Mouse (Mus musculus): ENCODE measurements around the gene Uba3.

The Uba3 gene

GRCm38 (mm10) chr6:97205439-97205885, at the start of gene Uba3:
Gene Uba3 (minus strand): TSS chr6:97205647.
- peak; percentile 99 to 100 for DNase-seq (ENCODE audit: inconsistent age in 2 of 2, low spot score in 1 of 2)

- DNase-seq (ENCODE audit: inconsistent age in 2 of 2, low spot score in 1 of 2) = no peak
Observed at GRCm38 (mm10) chr6:97252711-97253221, 47.3 kb upstream of the Uba3 start, which contains the start of gene Lmod3. Gene Lmod3 (minus strand): TSS chr6:97252759.

DNA sequence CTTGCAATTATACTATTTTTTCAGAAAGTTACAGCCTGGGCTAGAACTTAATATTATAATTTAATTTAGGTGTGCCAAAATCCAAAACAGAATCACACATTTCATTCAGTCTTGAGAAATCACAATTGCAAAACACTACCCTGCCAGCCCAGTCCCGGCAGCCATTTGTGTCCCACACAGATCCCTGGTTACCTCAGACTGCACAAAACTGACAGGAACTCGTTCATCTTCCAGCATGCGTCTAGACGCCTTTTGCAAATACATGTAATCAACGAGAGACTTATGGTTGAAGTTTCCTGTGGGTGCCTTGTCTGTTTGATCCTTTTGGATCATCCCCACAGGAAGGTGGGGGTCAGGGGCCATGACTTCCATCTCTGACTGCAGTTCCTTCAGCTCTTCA, 46.6 kb upstream of the Uba3 start:
- DNase-seq (ENCODE audit: inconsistent age in 2 of 2, low spot score in 1 of 2) = peak in 1 of 2 experiments; percentile 35

DNA sequence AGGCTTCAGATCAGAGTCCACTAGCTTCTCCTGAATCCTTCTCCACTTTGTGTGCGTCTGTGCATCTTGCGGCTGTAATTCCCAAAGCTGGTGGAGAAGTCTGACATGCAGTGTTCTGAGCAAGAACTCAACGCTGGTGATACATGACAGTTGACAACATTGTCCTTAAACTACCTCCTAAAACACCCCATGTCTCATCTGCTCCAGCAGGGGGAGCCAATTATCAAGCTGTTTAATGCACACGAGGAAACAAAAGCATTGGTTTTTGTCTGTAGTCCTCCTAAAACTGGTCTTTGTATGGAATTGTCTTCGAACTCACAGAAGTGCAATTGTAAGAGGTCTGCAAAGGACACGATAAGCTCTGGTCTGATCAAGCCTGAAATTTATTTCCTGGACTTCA, 45.5 kb upstream of the Uba3 start:
- DNase-seq (ENCODE audit: inconsistent age in 2 of 2, low spot score in 1 of 2) = peak; percentile 42 to 86

DNA sequence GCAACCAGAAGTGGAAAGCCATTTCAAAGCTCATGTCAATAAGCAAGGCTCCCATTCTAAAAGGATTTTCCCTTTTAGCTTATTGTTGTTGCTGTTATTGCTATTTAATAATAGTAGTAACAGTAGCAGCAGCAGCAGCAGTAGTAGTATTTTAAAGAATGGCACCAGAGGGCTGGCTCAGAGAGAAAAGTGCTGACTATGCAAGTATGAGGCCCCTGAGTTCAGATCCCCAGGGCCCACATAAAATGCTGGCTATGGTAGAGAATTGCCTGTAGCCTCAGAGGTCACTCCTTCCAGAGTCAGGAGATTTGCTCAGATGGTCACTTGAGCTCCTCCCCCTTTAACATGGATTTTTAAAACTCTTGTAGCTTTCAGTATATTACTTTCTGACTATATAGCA, 39.8 kb upstream of the Uba3 start:
- no peak for DNase-seq (ENCODE audit: inconsistent age in 2 of 2, low spot score in 1 of 2)

GRCm38 (mm10) chr6:97242522-97242921, 37.1 kb upstream of the Uba3 start:
- no peak for DNase-seq (ENCODE audit: inconsistent age in 2 of 2, low spot score in 1 of 2)

- no peak for DNase-seq (ENCODE audit: inconsistent age in 2 of 2, low spot score in 1 of 2)
Observed at GRCm38 (mm10) chr6:97240092-97240491, 34.6 kb upstream of the Uba3 start.

DNA sequence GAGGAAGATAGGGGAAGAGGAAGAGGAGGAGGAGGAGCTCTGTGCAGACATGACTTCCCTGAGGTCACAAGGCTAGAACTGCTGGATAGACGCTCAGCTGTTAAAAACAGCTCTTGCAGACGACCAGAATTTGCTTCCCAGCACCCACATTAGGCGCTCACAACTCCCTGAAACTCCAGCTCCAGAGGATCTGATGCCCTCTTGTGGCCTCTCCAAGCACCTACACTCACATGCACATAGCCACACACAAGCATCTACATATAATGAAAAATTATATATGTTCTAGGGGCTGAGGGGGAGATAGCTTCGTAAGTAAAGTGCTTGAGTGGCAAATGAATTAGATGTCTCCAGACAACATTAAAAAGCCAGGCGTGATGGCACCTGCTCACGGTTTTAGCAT, 33.9 kb upstream of the Uba3 start:
- DNase-seq (ENCODE audit: inconsistent age in 2 of 2, low spot score in 1 of 2) = no peak

DNA sequence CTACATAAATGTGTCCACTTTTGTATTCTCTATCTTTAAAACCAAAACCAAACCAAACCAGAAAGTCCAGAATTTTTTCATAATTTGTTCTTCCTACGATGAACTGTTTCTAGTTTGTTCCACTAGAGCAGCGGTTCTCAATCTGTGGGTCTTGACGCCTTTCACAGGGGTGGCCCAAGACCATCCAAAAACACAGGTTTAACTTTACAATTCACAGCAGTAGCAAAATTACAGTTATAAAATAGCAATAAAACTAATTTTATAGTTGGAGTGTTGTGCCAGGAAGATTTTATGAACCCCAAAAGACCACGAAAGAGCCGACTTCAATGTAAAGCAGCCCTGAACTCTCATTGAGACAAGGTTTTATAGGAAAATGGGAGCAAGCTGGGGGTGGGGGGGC, 30.6 kb upstream of the Uba3 start:
- no peak for DNase-seq (ENCODE audit: inconsistent age in 2 of 2, low spot score in 1 of 2)

GRCm38 (mm10) chr6:97234911-97235668, 29.6 kb upstream of the Uba3 start:
- DNase-seq (ENCODE audit: inconsistent age in 2 of 2, low spot score in 1 of 2) = no peak

GRCm38 (mm10) chr6:97227067-97227847, 21.8 kb upstream of the Uba3 start:
- DNase-seq (ENCODE audit: inconsistent age in 2 of 2, low spot score in 1 of 2) = no peak

DNA sequence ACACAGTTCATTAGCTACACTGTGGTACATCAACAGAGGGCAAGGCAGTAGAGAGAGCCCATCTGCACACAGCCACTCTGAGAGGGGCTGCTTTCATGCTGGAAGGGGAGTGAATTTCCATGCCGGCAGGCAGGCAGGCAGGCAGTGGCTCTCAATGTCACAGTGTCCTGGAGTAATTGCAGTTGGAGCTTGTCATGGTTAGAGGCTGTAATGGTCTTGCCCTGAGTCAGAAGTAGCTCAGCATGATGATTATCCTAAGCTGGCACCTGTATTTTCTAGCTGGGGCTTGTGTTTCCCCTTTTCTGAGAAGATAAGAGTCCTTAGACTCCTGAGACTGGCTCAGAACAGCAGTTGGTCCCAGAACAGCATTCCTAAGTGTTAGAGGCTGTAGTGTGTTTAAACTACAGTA, 20.6 kb upstream of the Uba3 start:
- no peak for DNase-seq (ENCODE audit: inconsistent age in 2 of 2, low spot score in 1 of 2)

DNA sequence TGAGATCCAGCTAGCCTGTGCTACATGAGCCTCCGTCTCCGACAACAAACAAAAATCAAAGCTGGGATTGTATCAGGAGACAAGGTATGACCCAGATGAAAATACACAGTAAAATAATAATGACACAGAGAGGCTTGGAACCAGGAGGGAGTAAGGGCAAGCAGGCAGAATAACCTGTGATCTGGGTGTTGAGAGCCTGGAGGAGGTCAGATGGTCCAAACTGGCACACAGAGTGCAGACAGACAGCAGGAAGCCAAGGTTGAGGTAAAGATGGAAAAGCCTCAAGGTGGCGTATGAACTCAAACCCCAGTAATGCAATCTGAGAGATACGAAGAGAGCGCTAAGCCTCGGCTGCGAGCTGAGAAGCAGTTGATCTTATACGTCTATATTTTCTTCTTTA, 19.1 kb upstream of the Uba3 start:
- no peak for DNase-seq (ENCODE audit: inconsistent age in 2 of 2, low spot score in 1 of 2)

- DNase-seq (ENCODE audit: inconsistent age in 2 of 2, low spot score in 1 of 2) = no peak
Observed at GRCm38 (mm10) chr6:97223566-97223965, 18.1 kb upstream of the Uba3 start.

GRCm38 (mm10) chr6:97222931-97223467, 17.6 kb upstream of the Uba3 start:
- no peak for DNase-seq (ENCODE audit: inconsistent age in 2 of 2, low spot score in 1 of 2)

- DNase-seq (ENCODE audit: inconsistent age in 2 of 2, low spot score in 1 of 2) = no peak
Observed at GRCm38 (mm10) chr6:97222321-97222720, 16.9 kb upstream of the Uba3 start.

DNA sequence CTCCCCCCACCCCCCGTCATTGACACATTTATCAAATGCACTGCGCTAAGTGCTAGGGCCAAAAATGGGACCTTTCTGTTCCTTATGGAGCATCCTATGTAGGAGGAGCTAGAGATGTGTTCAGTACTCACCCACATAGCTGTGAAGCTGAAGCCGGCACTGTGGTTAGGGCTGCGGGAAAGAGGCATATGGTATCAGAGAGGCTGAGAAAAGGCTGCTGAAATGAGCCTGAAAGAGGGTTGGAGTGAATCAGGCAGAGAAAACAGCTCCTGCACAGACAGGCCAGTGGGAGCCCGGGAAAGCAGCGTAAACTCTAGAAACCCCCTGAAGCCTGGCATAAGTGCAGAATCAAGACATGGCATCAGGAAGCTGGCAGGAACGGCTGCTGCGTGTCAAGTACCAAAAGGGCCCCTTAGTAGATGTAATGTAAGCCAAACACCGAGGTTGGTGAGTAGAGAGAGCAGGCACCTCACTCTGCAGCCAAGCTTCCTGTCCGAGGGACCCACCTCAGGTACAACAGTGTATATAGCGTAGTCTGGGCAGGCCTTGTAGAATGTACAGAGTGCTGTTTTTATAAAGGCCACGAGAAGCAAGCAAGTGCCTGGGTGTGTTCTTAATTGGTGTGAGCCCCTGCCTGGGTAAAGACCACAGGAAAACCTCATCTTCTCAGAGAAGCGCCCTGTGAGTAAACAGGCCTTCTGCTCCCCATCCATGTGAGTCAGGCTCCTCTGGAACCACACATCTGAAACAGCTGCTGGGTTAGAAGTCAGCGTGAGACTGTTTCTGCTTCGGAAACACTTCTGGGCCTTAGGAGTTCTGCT, 16.0 kb upstream of the Uba3 start:
- no peak for DNase-seq (ENCODE audit: inconsistent age in 2 of 2, low spot score in 1 of 2)

- no peak for DNase-seq (ENCODE audit: inconsistent age in 2 of 2, low spot score in 1 of 2)
Observed at GRCm38 (mm10) chr6:97220672-97221071, 15.2 kb upstream of the Uba3 start.

- no peak for DNase-seq (ENCODE audit: inconsistent age in 2 of 2, low spot score in 1 of 2)
Observed at GRCm38 (mm10) chr6:97216154-97216821, 10.8 kb upstream of the Uba3 start.

DNA sequence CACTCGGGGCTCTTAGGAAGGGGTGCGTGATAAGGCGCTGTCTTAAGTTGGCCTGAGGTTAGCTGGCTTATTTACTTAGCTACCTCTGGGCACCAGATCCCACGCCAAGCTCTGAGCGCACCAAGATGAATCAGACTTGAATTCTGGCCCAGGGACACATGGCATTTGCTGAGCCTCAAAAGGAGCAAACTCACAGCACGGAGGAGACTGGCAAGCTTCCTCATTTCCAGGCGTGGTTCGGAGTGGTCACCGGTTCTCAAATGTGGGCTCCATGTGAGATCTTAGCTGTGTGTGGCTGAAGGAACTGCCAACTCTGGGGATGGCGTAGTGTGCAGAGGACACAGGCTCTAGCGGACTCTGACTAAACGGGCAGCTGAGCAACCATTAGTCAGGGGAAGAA, 6.5 kb upstream of the Uba3 start:
- DNase-seq (ENCODE audit: inconsistent age in 2 of 2, low spot score in 1 of 2) = peak; percentile 79 to 91

Measured in adrenal gland, adult (tissue).